Mouse (Mus musculus) telencephalon, adult 2 months (tissue): ENCODE measurements around the gene Acoxl.

Source experiments
- DNase-seq: peaks from one replicate; pipeline ENCODE4 v3.0.0-alpha.2; 2011; ENCODE audit warnings: low read depth, low spot score

The Acoxl gene

DNA sequence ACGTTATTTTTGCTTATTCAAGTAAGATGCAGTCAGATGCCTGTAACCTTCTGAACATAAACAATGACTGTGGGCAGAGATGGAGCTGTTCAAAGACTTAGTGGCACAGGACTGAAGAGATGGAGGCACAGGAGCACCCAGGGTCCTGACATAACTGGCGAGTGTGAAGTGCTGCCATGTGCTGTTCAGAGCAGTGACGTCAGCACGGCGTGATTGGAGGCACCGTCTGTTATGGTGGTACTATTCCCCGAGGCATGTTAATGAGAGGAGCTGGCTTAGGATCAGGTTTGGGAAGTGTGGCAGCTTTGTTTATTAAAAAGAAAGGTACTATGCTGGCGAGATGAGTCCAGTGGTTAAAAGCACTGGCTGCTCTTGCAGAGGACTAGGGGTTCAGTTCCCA is 300.2 kb downstream of the Acoxl start:
- no peak for DNase-seq

DNA sequence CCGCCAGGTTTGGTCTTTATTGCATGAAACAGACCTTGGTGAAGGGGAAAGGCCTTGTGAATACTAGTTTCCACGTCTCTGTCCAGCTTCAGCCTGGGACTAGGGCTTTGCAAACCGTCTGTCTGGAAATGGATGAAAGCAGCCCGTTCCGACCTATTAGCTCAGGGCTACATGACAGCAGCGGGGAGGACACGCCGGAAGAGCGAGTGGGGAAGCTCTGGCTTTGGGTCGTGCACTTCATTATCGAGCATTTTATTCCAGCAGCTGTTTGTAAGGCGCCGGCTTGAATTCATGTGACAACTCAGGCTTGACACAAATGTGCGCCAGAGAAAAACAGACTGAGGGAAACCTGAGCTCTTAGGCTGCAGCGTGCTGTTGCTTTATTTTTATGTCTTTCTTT is 301.1 kb downstream of the Acoxl start:
- DNase-seq = no peak

DNA sequence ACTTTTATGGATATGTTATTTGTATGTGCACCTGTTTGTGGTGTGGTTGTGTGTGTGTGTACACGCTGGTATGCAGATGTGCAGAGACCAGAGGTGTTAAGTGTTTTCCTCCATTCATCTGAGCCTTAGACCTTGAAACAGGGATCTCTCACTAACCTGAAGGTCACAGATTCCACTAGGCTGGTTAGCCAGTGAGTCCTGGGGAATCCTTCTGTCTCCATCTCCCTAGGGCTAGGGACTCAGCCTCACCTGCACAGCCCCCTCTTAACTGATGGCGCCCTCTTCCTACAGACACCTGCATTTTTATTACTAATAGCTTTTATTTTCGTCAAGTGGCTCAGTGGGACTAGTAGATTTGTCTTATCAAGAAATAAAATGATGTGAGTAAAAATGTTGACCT is 301.5 kb downstream of the Acoxl start:
- no peak for DNase-seq

DNA sequence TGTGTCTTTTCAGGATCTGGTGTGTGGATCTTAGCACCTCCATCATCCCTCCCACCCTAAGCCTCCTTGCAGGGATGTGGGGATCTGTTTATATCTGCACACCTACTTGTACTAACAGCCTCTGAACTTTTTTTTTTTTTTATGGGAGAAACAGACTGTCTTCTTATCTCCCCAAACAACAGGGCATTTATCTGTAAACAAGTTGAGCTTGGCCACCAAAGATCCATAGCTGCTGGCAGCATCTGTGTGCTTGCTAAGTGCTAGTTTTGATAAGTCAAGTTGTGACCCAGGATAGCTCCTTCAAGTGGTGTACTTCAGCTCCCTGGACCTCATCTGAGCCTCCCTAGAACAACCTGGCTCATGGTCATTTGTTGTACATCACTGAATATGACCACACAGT is 305.3 kb downstream of the Acoxl start:
- DNase-seq = no peak

DNA sequence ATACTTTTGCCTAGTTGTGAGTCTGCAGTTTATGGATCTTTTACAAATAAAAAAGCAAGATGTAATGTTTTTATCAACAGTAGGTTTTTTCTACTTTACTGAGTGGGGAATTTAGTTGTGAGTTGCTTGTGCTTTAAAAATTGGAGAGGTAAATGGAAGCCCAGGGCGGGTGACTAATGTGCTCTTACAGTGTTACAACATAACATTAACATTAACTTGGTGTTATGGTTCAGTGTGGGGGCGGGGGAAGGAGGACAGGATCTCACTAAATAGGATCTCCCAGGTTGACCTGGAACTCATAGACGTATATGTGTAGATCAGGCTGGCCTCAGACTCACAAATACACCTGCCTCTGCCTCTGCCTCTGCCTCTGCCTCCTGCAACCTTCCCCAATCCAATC is 306.8 kb downstream of the Acoxl start:
- DNase-seq = no peak

GRCm38 (mm10) chr2:128149596-128149995 is 310.9 kb downstream of the Acoxl start:
- DNase-seq = no peak

DNA sequence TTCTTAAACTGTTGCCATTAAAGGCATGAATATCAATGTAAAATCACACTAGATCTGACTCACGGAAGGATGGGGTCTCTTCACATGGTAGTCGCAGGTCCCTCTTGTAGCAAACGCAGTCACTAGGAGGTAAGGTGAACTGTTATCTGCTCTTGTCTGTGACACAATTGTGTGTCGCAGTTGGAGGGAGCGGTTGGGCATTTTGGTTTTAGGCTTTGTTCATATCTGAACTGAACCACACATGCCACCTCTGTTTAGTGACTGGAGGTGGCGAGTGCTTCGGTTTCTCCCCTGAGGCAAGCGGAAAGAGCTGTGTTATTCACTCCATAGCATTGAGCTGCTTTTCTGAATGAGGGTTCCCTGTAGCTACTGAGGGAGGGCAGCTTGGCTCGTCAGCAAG is 313.5 kb downstream of the Acoxl start:
- DNase-seq = no peak

DNA sequence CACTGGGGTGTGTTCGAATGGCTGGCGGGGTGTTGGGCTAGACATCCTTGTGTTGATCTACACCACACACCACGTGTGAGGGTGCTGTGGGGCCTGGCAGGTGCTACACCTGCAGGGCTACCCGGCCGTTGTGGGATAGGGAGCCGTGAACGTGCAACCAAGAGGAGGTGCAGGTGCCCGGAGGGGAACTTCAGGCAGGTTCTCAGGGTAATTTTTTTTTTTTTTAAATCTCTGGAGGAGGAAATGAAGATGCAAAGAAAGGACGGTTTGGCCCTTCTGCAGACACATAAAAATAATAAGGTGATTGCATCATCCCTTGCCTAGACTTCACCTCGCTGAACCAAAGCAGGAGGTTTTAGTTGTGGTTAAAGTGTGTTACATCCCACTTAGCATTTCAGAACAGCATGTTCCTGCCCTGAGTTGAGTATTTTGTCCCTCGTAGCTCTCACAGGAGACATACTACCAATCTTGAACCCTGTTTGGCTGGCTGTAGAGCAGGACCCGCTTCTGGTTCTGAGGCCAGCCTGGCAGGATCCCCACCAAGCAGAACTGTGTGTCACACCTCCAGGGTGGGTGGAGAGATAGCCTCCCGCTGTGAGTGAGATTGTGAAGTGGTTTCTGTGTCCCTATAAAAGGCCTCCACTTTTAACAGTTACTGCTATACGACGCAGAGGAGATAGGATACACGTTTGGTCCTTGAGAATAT is 314.3 kb downstream of the Acoxl start:
- no peak for DNase-seq

GRCm38 (mm10) chr2:128153551-128153910 is 314.9 kb downstream of the Acoxl start:
- no peak for DNase-seq

DNA sequence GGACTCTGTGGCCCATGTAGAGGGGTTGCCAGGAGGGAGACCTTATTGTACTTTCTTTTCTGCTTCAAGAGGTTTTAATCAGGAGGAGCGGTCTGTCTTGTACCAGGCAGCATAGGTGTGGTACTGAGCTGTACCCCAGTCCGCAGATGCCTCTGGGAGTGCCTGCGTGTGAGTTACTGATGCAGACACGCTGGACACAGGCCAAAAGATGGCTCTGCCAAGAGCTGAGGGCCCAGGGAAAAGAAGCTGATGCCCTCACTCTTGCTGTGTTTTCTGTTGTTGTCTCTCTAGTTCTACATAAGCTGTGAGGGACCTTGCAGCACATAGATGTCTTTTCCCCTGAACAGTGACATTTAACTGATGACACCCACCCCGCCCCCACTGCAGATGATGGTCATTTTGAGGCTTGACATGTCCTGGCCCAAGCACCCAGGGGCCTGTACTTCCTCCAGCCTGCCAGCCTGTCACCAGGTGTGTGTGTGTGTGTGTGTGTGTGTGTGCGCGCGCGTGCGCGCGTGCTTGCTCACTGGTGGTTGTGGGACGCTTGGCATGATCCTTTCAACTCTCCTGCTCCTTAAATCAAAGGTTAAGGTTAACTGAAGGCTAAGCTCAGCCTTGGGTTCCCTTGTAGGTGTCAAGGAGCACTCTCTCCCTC is 316.9 kb downstream of the Acoxl start:
- DNase-seq = no peak

DNA sequence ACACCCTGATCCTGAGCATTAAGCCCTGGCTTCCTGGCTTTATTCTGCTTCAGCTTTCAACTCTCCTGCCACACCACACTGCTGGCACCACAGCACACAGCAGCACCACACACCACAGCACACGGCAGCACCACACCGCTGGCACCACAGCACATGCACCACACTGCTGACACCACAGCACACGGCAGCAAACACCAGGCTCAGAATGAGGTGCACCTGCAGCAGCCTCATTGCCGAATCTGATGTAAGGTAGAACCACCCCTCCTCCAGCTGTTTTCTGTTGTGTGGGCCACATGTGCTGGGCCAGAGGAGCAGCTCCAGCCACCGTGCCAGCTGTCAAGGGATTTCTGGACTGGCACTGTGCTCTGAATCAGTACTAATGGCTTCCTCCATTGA is 317.4 kb downstream of the Acoxl start:
- no peak for DNase-seq

GRCm38 (mm10) chr2:128156557-128157412 is 318.1 kb downstream of the Acoxl start:
- DNase-seq = no peak

DNA sequence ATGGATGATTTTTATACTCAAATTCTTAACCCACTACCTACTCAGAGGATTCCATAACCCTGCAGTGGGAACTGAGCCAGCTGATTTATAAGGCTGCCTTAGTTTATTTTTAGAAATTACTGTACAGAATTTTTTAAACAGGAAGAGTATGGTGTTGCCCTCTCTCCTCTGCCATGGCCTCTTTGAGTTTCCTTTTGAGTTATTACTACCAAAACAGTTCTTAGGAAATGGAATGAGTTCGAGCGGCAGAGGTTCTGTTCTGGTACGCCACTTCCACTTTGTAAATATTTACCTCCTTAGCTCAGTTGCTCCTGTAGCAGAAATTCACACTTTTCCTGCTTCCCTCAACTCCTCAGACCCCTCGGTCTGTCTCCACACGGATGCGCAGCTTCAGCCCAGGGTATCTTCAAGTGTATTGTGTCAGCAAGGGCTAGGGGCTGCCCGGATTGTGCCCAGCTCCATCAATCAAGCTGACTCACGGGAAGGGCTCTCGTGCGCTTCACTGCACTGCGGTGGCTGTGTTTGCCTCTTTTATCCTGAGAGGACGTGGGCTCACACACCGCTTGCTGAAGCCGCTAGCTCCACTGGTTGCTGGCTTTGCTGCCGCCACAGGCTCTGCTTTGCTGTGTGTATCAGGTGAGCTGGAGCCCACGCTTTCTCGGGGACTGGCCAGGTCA is 320.2 kb downstream of the Acoxl start:
- DNase-seq = no peak

- no peak for DNase-seq
These were observed 321.0 kb downstream of the Acoxl start for GRCm38 (mm10) chr2:128159619-128160125.

DNA sequence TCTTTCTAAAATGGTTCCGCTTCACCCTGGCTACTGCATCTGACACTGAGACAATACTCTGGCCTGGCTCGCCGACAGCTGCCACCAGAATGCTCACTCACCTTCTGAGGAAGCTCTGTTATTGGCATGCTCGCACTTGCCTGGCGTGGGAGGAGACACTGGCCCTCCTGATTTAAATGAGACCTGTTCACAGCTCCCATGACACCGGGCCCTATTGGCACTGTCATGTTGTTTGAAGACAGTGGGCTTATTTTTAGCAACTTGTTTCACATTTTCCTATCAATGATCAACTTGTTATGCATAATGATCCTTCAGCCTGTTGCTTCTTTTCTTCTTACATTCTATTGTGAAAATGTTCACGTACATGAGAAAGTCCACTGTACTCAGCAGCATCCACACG is 324.5 kb downstream of the Acoxl start:
- no peak for DNase-seq

DNA sequence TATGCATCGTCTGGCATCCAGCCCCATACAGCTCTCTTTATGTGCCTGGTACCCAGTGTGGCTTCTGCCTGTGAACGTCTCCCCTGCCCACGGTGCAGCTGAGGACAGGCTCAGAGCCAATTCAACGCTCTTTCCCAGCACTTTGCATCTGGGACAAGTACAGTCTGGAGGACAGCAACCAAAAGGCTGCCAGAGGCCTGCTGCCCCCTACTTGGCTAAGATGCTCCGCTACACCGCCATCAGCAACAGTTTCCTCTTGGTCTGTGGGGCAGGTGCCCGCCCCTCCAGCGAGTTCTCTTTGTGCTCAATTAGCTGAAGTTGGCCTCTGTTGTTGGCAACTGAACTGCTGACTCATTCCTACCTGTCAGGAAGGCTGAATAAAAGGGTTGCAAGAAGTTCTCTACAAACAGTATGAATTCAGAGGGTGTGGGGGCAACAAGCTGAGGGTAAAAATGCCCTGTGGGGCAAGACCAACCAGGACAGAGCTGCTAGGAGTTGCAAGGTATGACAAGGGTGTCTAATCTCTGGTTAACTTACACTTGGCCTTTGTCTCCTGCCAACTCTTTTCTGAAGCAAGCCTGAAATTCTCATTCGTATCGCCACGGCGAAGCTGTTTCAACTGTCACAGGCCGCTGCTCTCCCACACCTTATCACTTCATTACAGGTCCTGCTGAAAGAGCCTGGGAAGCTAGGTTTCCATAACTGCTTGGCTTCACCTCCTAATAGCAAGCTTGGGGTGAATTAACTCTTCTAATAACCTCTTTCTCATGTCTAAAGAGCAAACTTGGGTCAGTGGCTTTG is 328.1 kb downstream of the Acoxl start:
- peak; percentile 43 for DNase-seq

DNA sequence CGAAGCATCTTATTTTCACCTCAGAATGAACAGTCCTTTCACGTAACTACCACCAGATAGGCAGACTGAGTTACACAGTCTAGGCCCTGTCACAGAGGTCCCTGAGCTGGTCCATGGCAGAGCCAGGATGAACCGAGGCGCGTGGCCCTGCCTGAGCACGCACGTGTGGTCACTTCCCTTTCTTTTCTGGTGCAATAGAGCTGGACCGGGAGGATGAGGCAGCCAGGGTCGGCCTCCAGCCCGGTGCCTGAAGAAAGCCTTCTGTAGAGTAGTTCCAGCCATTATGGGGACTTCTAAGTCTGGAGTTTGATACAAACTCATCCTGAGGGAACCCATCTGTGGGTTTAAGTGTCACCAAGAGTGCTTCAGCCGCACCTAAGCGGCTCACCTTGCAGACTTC is 329.3 kb downstream of the Acoxl start:
- DNase-seq = no peak

DNA sequence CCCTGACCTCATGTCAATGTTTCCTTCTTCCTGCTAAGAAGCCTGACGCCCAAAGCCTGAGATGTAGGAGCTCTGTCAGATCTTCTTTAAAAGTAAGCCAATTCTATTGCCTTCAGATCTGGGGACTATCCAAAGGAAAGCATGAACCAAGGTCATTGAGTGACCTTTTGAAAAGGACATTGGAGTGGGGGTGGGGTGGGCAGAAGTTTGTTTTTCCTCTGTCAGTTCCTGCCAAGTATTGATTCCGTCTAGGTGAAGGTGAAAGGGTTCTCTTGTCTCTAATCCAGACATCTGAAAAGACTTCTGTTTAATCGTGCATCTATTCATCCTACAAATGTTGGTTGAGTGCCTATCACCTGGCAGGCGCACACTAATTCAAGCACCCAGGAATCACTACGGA is 330.8 kb downstream of the Acoxl start:
- DNase-seq = no peak

- no peak for DNase-seq
These were observed 331.3 kb downstream of the Acoxl start for GRCm38 (mm10) chr2:128169972-128170371.

DNA sequence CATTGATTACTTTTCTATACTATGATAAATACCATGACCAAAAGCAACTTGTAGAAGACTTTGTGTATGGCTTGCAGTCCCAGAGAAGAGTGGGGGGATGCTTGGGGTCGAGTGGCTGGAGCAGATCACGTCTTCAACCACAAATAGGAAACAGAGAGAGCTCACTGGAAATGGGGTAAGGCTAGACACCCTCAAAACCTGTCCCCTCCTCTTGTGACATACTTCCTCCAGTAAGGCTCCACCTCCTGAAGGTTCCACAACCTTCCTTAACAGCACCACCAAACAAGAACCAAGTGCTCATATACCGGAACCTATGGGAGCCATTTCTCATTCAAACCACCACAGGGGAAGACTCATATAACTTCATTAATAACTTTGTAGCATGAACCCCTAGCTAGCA is 331.9 kb downstream of the Acoxl start:
- DNase-seq = no peak

- peak; percentile 8 for DNase-seq
These were observed 333.6 kb downstream of the Acoxl start for GRCm38 (mm10) chr2:128172266-128172665.
